Mouse (Mus musculus): ENCODE results near the gene Zfp641.

Zfp641 gene

GRCm38 (mm10) chr15:98295628-98296551 lies at the start of gene Zfp641:
Zfp641 (minus strand) TSS chr15:98296161.
- peak; percentile 28 for DNase-seq (ENCODE audit: low spot score)

DNA sequence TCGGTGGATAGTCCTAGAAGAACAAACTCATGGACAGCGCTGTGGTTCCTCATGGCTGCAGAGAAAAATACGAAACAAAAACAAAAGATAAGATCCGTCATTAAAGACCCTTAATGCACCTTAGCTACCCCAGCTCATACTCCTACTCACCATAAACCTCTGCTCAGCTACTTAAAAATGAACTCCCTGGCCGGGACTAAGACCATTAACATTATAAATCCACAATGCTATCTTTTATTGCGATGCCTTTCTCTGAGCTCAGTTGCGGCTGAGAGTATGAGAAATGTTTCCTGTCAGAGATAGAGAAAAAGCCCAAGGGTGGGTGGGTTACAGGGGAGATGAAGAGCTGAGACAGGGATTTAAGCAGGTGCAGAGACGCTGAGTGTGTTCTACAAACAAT lies 44.9 kb upstream of the Zfp641 start, which contains the start of gene Olfr284:
Olfr284 (minus strand) TSS at position 101 of the 400 bp plus-strand sequence.
- DNase-seq (ENCODE audit: low spot score): no peak

- DNase-seq (ENCODE audit: low spot score): no peak
These were observed 21.3 kb upstream of the Zfp641 start, which contains the start of gene Olfr285 for GRCm38 (mm10) chr15:98317177-98317724. Olfr285 (minus strand) TSS chr15:98317353.

- DNase-seq (ENCODE audit: low spot score): no peak
These were observed 19.7 kb upstream of the Zfp641 start for GRCm38 (mm10) chr15:98315703-98316102.

DNA sequence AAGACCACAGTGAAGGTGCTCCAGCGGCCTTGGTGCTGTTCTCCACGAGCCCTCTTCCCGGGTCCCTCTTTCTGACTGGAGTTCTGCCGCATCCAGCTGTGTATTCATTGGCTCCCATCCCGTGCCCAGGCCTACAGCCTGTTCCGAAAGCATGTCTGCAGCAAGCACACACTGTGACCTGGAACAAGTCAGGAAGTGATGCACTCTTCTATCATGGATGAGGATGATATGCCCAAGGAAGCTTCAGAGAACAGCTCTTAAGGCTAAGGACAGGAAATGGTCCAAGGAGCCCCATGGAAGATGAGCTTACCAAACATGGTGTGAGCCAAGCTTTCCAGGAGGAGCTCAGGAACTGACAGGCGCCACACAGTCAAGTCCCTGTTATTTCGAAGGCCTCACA lies 2.3 kb downstream of the Zfp641 start:
- DNase-seq (ENCODE audit: low spot score): no peak

- DNase-seq (ENCODE audit: low spot score): no peak
These were observed 7.4 kb downstream of the Zfp641 start for GRCm38 (mm10) chr15:98288566-98288965.

DNA sequence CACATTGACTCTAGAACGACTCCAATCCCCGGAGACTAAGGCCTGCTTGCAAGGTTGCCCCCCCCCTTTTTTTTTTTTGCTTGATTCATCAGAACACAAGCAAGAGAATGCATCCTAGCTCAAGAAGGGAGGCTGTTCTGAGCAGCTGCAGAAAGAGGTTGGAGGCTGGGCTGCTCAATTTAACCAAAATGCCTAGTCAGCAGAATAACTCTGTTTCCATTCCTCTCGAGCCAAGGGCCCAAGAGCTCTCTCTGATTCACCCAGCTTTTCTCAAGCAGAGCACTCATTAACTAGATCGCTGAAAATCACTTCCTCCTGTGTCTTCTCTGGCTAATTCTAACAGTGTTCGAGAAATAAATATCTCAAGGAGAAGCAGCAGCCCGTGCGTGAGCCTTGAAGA lies 9.5 kb downstream of the Zfp641 start:
- DNase-seq (ENCODE audit: low spot score): no peak

DNA sequence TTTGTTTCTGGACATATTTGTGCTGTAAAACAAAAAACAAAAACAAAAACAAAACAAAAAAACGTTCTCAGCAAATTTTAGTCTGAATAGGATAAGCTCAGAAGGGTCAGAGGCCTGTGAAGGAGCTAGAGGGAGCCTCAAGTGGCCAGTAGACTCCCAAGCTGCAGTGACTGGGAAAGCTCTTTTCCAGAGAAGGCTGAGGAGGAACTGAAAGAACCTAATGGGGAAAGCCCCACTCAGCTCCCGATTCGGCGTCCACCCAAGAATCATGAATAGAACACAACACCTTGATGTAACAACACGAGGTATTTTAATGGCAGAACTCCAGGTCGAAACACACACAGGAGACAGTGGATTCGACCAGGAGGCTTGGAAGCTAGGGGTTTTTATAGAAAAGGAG lies 38.2 kb downstream of the Zfp641 start:
- DNase-seq (ENCODE audit: low spot score): no peak

GRCm38 (mm10) chr15:98257193-98257592 lies 38.8 kb downstream of the Zfp641 start, which contains the start of gene H1fnt:
H1fnt (minus strand) TSS chr15:98257293.
- DNase-seq (ENCODE audit: low spot score): no peak

- no peak for DNase-seq (ENCODE audit: low spot score)
These were observed 39.7 kb downstream of the Zfp641 start for GRCm38 (mm10) chr15:98256271-98256670.
